Mouse (Mus musculus) activated CD4-positive, CD25-positive, alpha-beta regulatory T cell, adult 4 months (primary cell): ENCODE data around the gene Cfap97d2. TPM values are rescaled to one million over a fixed set of nuclear protein-coding genes. Genes with fewer than 3 reads are reported as not detected.
A peak's percentile ranks its signal among the peaks of the same experiment; 100 is the strongest.

Experiments
- ATAC-seq: one replicate; pipeline ENCODE4 v1.8.0; 2017
- polyA plus RNA-seq, 2 experiments: library from polyadenylated mRNA; unstranded; fragments of 100-300 nt; shearing (Covaris generic); gene quantifications; one replicate each; pipeline ENCODE4 v1.2.1; 2017

Cfap97d2 gene
- polyA plus RNA-seq, 2 experiments from 2014 or later, result not detected

GRCm38 (mm10) chr8:13753680-13754079 lies 48.0 kb downstream of the Cfap97d2 start:
- ATAC-seq, result peak; percentile 50

GRCm38 (mm10) chr8:13756480-13756879 lies 50.8 kb downstream of the Cfap97d2 start:
- no peak for ATAC-seq

- ATAC-seq, result peak; percentile 85
Observed at GRCm38 (mm10) chr8:13756982-13757804, 51.5 kb downstream of the Cfap97d2 start, which contains the start of gene Cdc16. Gene Cdc16, plus strand, starts transcription at chr8:13757676.

GRCm38 (mm10) chr8:13757805-13758727 lies 52.4 kb downstream of the Cfap97d2 start:
- ATAC-seq, result peak; percentile 40

GRCm38 (mm10) chr8:13769206-13769605 lies 63.5 kb downstream of the Cfap97d2 start:
- no peak for ATAC-seq

- ATAC-seq, result no peak
Observed at GRCm38 (mm10) chr8:13780536-13780935, 74.8 kb downstream of the Cfap97d2 start.

- ATAC-seq, result peak; percentile 94
Observed at GRCm38 (mm10) chr8:13785250-13785763, 79.6 kb downstream of the Cfap97d2 start, which contains the start of gene Upf3a. Gene Upf3a, plus strand, starts transcription at chr8:13785615.

GRCm38 (mm10) chr8:13785764-13786299 lies 80.1 kb downstream of the Cfap97d2 start:
- ATAC-seq, result peak; percentile 74

GRCm38 (mm10) chr8:13789606-13790005 lies 83.9 kb downstream of the Cfap97d2 start:
- no peak for ATAC-seq

Other genes starting within 250 kb of the Cfap97d2 start
- not detected for gene Gas6, start 211.4 kb upstream of the Cfap97d2 start, polyA plus RNA-seq
- not detected for gene 1700029H14Rik, start 143.4 kb upstream of the Cfap97d2 start, polyA plus RNA-seq
- gene Rasa3, start 28.3 kb upstream of the Cfap97d2 start, polyA plus RNA-seq, result 100 to 1,000 TPM in 1 of 2 experiments, 10 to 100 TPM in 1; 89.4 to 115 TPM
- gene Cdc16, start 51.8 kb downstream of the Cfap97d2 start, polyA plus RNA-seq, result 10 to 100 TPM; 26.7 to 29.7 TPM
- 10 to 100 TPM; 18.6 to 20.1 TPM for gene Upf3a, start 79.7 kb downstream of the Cfap97d2 start, polyA plus RNA-seq
- not detected for gene AF366264, start 132.5 kb downstream of the Cfap97d2 start, polyA plus RNA-seq
- 10 to 100 TPM; 20.4 to 21.4 TPM for gene Champ1, start 163.8 kb downstream of the Cfap97d2 start, polyA plus RNA-seq
- under 1 TPM in 1 of 2 experiments, not detected in 1; 0.62 TPM for gene Coprs, start 184.4 kb downstream of the Cfap97d2 start, polyA plus RNA-seq